Mouse (Mus musculus): Measurements from ENCODE around the gene Klhl3. TPM values are rescaled to one million over a fixed set of nuclear protein-coding genes. Genes with fewer than 3 reads are reported as not detected.

The Klhl3 gene
- polyA plus RNA-seq, 1 experiment from 2014 or later, result 0.35 TPM

DNA sequence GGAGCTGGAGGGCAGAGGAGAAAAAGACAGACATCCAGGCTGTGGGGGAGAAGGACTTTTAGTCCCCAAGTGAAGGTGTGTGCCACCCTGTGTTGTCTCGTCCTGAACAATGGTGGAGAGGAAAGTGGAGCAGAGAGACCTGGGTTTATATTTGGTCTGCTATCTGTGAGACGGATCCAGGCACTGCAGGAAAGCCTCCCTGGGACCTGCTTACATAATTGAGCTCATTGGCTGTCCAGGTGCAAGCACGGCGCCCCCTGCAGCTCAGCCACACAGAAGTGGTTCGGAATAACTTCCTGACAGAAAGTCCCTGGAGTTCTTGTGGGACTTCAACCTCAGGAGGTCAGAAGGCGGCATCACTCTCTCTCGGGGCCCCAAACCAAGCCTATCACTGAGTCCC is 62.1 kb downstream of the Klhl3 start:
- in situ Hi-C loops (cut with MboI; ENCODE audit: low pct_unique_long_range_greater_than_20kb), result no loop called here
- no peak for ATAC-seq
- CTCF ChIA-PET, result interaction anchor here (1.1 kb wide), 1 partner anchor 39 kb away, joined by 3 read pairs; no protein-coding TSS in a partner anchor
- DNase-seq (ENCODE audit: low read depth, low spot score), result no peak
- no peak for TF ChIP-seq CTCF (IDR thresholded peaks at IDR 0.05)
- no peaks in the 10 kb centered on the region for H3K27me3 ChIP-seq
- POLR2A ChIA-PET, result interaction anchor here (1.0 kb wide), 1 partner anchor 10 kb away, joined by 3 read pairs; no protein-coding TSS in a partner anchor

DNA sequence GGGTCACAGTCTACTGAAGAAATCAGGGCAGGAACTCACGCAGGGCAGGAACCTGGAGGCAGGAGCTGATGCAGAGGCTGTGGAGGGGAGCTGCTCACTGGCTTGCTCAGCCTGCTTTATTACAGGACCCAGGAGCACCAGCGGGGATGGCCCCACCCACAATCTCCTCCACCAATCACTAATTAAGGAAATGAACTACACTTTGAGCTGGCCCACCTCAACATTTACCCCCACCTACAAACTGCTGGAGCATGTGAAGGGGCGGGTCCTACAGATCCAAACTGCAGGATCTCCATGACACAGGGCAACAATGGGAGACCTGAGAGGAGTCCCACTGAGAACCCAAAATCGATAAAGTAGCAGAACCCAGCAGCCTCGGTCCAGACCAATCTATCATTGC is 64.3 kb downstream of the Klhl3 start:
- ATAC-seq (no peak), DNase-seq (ENCODE audit: low read depth, low spot score) (no peak)
- CTCF ChIA-PET, result no interaction called here
- TF ChIP-seq CTCF (IDR thresholded peaks at IDR 0.05), result no peak
- POLR2A ChIA-PET, result no interaction called here
- H3K27me3 ChIP-seq, result no peaks in the 10 kb centered on the region
- in situ Hi-C loops (cut with MboI; ENCODE audit: low pct_unique_long_range_greater_than_20kb), result no loop called here

DNA sequence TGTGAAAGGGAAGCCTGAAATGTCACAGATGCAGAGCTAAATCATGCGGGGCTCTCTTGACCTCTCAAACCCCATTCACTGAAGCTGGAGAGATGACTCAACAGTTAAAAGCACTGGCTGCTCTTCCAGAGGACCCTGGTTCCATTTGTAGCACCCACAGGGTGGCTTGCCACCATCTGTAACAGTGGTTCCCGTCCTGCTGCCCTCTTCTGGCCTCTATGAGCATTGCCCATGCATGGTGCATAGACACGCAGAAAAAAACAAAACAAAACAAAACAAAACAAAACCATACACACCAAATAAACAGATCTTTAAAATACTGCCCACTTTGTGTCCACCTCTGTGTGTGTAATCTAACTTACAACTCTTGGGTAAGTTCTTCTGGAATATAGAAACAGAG is 65.3 kb downstream of the Klhl3 start:
- POLR2A ChIA-PET, result no interaction called here
- CTCF ChIA-PET, result no interaction called here
- no peak for ATAC-seq
- no peaks in the 10 kb centered on the region for H3K27me3 ChIP-seq
- TF ChIP-seq CTCF (IDR thresholded peaks at IDR 0.05), result peak; percentile 33
- in situ Hi-C loops (cut with MboI; ENCODE audit: low pct_unique_long_range_greater_than_20kb), result no loop called here
- no peak for DNase-seq (ENCODE audit: low read depth, low spot score)

DNA sequence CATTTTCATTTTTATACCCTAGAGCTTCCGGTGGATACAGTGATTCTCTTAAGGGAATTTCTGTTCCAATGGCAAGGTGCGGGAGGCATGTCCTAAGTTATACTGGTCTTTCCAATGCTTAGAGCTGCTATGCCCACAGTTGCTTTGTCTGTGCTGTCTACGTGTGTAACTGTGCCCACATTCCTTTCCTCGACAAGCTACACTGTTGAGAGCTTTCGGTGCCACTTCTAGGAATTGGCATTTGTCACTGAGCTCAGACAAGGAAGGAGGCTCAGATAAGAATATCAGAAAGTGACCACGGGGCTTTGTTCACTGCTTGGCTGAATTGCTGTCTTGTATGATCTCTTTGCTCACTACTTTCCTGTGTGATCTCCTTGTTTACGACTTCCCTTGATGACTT is 67.2 kb downstream of the Klhl3 start:
- no peak for TF ChIP-seq CTCF (IDR thresholded peaks at IDR 0.05)
- CTCF ChIA-PET, result interaction anchor here (0.9 to 2.3 kb wide), 2 partner anchors 14 to 29 kb away, joined by 3 to 9 read pairs; no protein-coding TSS in a partner anchor
- DNase-seq (ENCODE audit: low read depth, low spot score), result no peak
- no peak for ATAC-seq
- in situ Hi-C loops (cut with MboI; ENCODE audit: low pct_unique_long_range_greater_than_20kb), result no loop called here
- POLR2A ChIA-PET, result no interaction called here
- H3K27me3 ChIP-seq, result no peaks in the 10 kb centered on the region

DNA sequence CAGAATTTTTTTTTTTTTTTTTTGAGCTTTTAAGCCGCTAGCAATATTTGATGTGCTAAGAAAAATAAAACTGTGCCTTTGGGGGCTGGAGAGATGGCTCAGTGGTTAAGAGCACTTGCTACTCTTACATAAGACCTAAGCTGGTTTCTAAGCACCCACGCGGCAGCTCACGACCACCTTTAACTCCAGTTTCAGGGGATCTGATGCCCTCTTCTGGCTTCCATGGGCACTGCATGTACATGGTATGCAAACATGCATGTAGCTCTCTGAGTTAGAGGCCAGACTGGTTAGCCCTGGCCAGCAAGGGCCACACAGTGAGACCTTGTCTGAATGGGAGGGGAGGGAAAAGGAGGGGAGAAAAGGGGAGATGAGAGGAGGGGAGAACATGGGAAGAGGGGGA is 68.1 kb downstream of the Klhl3 start:
- in situ Hi-C loops (cut with MboI; ENCODE audit: low pct_unique_long_range_greater_than_20kb), result no loop called here
- POLR2A ChIA-PET, result no interaction called here
- ATAC-seq, result no peak
- peak; percentile 48 for TF ChIP-seq CTCF (IDR thresholded peaks at IDR 0.05)
- no peak for DNase-seq (ENCODE audit: low read depth, low spot score)
- CTCF ChIA-PET, result interaction anchor here (1.1 to 2.3 kb wide), 4 partner anchors 13 to 60 kb away, joined by 3 to 9 read pairs (median 4); no protein-coding TSS in a partner anchor
- H3K27me3 ChIP-seq, result no peaks in the 10 kb centered on the region

DNA sequence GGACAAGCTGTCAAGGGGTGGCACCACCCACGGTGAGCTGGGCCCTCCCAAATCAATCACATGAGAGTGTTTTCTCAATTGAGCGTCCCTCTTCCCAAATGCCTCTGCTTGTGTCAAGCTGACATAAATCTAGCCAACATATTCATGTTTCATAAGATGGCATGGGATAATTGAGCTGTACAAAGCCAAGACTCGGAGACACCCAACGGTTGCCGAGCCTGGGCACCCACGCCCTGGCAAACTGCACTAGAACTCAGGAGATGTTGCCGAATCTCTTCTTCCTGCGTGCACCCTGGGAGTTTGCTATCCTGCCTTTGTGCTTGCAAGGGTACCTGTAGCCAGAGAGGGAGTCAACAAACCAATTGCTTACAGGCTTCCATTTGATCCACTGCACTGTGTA is 70.1 kb downstream of the Klhl3 start:
- ChIA-PET CTCF (no interaction called here), POLR2A (no interaction called here)
- DNase-seq (ENCODE audit: low read depth, low spot score) (no peak), ATAC-seq (no peak)
- no peak for TF ChIP-seq CTCF (IDR thresholded peaks at IDR 0.05)
- in situ Hi-C loops (cut with MboI; ENCODE audit: low pct_unique_long_range_greater_than_20kb), result no loop called here
- peaks cover 5% of the 10 kb centered on the region for H3K27me3 ChIP-seq

DNA sequence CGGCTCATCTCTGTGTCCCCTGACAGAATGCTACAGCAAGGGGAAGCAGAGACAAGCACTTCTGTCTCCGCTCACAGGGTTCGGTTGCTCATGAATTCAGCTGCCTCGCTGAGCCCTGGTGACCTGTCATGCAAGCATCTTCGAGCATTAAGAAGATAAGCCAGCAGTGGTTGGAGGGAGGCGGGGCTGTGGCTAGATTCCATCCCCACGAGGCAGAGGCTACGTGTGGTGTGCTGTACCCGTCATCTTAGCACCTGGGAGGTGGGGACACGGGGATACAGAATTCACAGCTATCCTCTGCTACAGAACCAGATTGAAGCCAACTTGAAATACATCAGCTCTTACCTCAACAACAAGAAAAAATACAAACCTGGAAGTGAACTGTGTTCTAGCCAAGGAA is 73.3 kb downstream of the Klhl3 start:
- H3K27me3 ChIP-seq, result peaks cover 8% of the 10 kb centered on the region
- TF ChIP-seq CTCF (IDR thresholded peaks at IDR 0.05), result no peak
- ATAC-seq, result no peak
- DNase-seq (ENCODE audit: low read depth, low spot score), result no peak
- POLR2A ChIA-PET, result no interaction called here
- in situ Hi-C loops (cut with MboI; ENCODE audit: low pct_unique_long_range_greater_than_20kb), result no loop called here
- CTCF ChIA-PET, result interaction anchor here (1.6 kb wide), 1 partner anchor 9 kb away, joined by 3 read pairs; no protein-coding TSS in a partner anchor

DNA sequence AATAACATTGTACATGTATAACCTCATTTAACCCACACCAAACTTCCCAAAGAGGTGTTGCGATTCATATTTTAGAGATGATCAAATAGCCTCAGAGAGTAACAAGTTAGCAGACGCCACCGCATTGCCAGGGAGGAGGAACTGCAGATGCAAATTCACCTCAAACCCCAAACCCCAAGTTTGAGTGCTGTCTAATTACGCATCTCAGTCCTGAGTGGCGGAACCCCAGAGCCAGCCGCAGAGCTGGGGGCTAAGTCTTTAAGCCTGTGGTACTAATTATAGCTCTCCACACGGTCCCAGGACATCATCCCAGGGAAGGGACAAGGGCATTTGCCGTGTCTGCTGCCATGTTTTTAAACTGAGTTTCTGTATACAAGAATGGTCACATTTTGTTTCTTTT is 75.9 kb downstream of the Klhl3 start:
- no peak for TF ChIP-seq CTCF (IDR thresholded peaks at IDR 0.05)
- peaks cover 11% of the 10 kb centered on the region for H3K27me3 ChIP-seq
- no peak for DNase-seq (ENCODE audit: low read depth, low spot score)
- POLR2A ChIA-PET, result no interaction called here
- in situ Hi-C loops (cut with MboI; ENCODE audit: low pct_unique_long_range_greater_than_20kb), result no loop called here
- ATAC-seq, result no peak
- CTCF ChIA-PET, result no interaction called here

DNA sequence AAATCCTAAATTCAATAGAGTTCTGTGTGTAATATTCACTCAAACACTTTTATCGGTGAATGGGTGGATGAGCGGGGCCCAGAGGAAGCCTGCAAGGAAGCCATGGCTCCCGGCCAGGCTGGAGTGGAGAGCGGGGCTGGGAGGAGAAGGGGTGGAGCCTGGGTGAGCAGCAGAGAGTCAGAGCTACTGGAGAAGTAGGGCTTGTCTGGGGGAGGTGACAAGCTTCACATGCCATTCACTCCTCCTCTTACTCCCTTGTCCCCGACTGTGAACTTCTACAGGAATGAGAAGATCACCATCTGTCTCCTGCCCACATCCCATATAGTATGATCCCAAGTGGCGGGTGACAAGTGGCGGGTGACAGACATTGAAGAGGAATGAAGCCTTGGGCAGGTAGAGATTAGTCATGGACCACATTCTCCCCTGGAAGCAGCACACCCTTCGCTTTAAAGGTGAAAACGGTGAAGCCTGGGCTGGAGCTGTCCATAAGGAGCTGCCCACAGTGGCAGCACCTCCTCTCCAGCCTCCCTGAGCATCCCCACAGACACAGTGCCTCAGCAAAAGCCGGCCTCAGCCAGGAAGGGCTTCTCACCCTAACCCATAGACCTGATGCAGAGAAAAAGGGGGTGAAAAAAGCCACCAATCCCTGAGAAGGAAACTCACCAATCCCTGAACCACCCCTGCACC is 77.8 kb downstream of the Klhl3 start:
- ATAC-seq, result no peak
- POLR2A ChIA-PET, result no interaction called here
- no peak for DNase-seq (ENCODE audit: low read depth, low spot score)
- CTCF ChIA-PET, result interaction anchor here (1.1 kb wide), 1 partner anchor 12 kb away, joined by 3 read pairs; no protein-coding TSS in a partner anchor
- TF ChIP-seq CTCF (IDR thresholded peaks at IDR 0.05), result no peak
- peaks cover 12% of the 10 kb centered on the region for H3K27me3 ChIP-seq
- in situ Hi-C loops (cut with MboI; ENCODE audit: low pct_unique_long_range_greater_than_20kb), result no loop called here

DNA sequence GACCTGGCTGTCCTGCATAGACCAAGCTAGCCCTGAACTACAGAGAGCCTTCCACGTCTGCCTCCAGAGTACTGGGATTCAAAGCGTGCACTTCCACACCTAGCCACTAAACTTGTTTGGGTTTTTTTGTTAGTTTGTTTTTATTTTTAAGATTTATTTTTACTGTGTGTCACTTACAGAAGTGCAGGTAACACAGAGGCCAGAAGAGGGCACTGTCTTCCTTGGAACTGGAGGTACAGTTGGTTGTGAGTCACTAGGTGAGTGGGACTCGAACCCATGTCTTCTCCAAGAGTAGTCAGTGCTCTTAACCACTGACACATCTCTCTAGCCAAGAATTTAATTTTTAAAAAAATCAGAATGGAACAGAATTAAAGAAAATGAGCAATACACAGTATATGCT is 78.4 kb downstream of the Klhl3 start:
- TF ChIP-seq CTCF (IDR thresholded peaks at IDR 0.05), result no peak
- in situ Hi-C loops (cut with MboI; ENCODE audit: low pct_unique_long_range_greater_than_20kb), result no loop called here
- POLR2A ChIA-PET, result no interaction called here
- H3K27me3 ChIP-seq, result peaks cover 12% of the 10 kb centered on the region
- ATAC-seq (no peak), DNase-seq (ENCODE audit: low read depth, low spot score) (no peak)
- CTCF ChIA-PET, result interaction anchor here (1.1 kb wide), 1 partner anchor 12 kb away, joined by 3 read pairs; no protein-coding TSS in a partner anchor

DNA sequence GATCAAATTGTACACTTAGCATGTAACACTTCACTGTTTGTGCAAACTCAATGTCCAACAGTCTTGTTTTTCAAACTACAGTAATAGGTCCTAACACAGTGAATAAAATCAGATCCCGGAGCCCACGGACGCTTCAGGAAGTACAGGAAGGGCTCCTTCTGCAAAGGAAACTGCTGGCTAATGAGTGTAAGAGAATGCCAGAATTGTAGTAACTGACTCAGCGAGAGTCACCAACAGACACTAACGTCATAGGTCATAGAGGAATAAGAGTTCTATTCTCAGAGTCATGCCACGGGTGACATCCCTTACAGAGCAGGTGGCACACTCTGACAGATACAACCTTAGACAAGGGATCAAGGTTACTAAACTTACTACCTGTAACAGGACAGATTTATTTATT is 78.9 kb downstream of the Klhl3 start:
- in situ Hi-C loops (cut with MboI; ENCODE audit: low pct_unique_long_range_greater_than_20kb), result no loop called here
- no peak for ATAC-seq
- ChIA-PET POLR2A (no interaction called here), CTCF (interaction anchor here (1.1 kb wide), 1 partner anchor 13 kb away, joined by 3 read pairs; no protein-coding TSS in a partner anchor)
- H3K27me3 ChIP-seq, result peaks cover 12% of the 10 kb centered on the region
- no peak for TF ChIP-seq CTCF (IDR thresholded peaks at IDR 0.05)
- DNase-seq (ENCODE audit: low read depth, low spot score), result no peak
